Mouse (Mus musculus) neural tube, embryonic 14.5 days (tissue): ENCODE measurements around the gene Stard8. TPM values are rescaled to one million over a fixed set of nuclear protein-coding genes. Genes with fewer than 3 reads are reported as not detected.
A peak's percentile ranks its signal among the peaks of the same experiment; 100 is the strongest.
"Not testable (repeated sequence)": the region's sequence is repeated elsewhere in the genome, so short reads cannot be mapped to it uniquely, and the experiment has no call there.

ENCODE experiments used
- ATAC-seq: fragments of 200-750 bp; cut with Nextera tagmentation; 2 replicates; pipeline ENCODE4 v1.8.0; 2017; ENCODE audit warnings: low read depth, mild to moderate bottlenecking, moderate TSS enrichment, moderate library complexity
- H3K27ac ChIP-seq: fragments of 300-500 bp; sonication (generic); 2 replicates; pipeline ENCODE4 v1.5.1; 2014; ENCODE audit warnings: low read depth, mild to moderate bottlenecking, control low read depth, low read length, moderate library complexity, mixed read lengths
- H3K27me3 ChIP-seq: fragments of 300-500 bp; sonication (generic); 2 replicates; pipeline ENCODE4 v1.6.1; 2014; ENCODE audit warnings: low read length; ENCODE audit not compliant: control insufficient read depth, insufficient read depth
- H3K36me3 ChIP-seq: fragments of 300-500 bp; sonication (generic); 2 replicates; pipeline ENCODE4 v1.6.1; 2014; ENCODE audit warnings: low read length, mixed read lengths; ENCODE audit not compliant: control insufficient read depth, insufficient read depth
- H3K4me1 ChIP-seq: fragments of 300-500 bp; sonication (generic); 2 replicates; pipeline ENCODE4 v1.6.1; 2014; ENCODE audit warnings: low read length; ENCODE audit not compliant: control insufficient read depth, insufficient read depth
- H3K4me2 ChIP-seq: fragments of 300-500 bp; sonication (generic); 2 replicates; pipeline ENCODE4 v1.6.1; 2014; ENCODE audit warnings: mild to moderate bottlenecking, low read depth, low read length, control low read depth
- H3K4me3 ChIP-seq: fragments of 300-500 bp; sonication (generic); 2 replicates; pipeline ENCODE4 v1.5.1; 2014; ENCODE audit warnings: low read depth, low read length, control low read depth, mixed read lengths
- H3K9ac ChIP-seq: fragments of 300-500 bp; sonication (generic); replicated peaks from 2 replicates; pipeline ENCODE4 v1.6.1; 2014; ENCODE audit warnings: low read depth, mild to moderate bottlenecking, control low read depth, low read length, mixed read lengths
- H3K9me3 ChIP-seq: fragments of 300-500 bp; sonication (generic); 2 replicates; pipeline ENCODE4 v1.6.1; 2016; ENCODE audit warnings: low read length; ENCODE audit not compliant: control insufficient read depth
- WGBS: fragments of 180-500 bp; shearing (Covaris S2); extraction: QIAGEN DNeasy Blood & Tissue Kit; methylation state at CpG from one replicate; pipeline ENCODE4 v1.1.7; 2014; 5-methylcytosine and 5-hydroxymethylcytosine counted together
- polyA plus RNA-seq: library from polyadenylated mRNA; unstranded; fragments of >200 nt; fragmentation: Nextera tagmentation; extraction: Ambion mirVana; gene quantifications from 2 replicates; pipeline ENCODE4 v1.2.1, GENCODE M21; 2014

Gene Stard8
- 1.4 and 5.1 TPM in 2 replicates for polyA plus RNA-seq

- ATAC-seq: no peak
- H3K27ac ChIP-seq: no peak within 1 kb of the TSS
- 72% methylated on average over 7 of the region's 9 CpGs for WGBS
- H3K9me3 ChIP-seq: no peaks in the 10 kb centered on the region
- H3K4me1 ChIP-seq: no peaks in the 10 kb centered on the region
- H3K36me3 ChIP-seq: no peaks in the 10 kb centered on the region
- H3K27me3 ChIP-seq: no peaks in the 10 kb centered on the region
- H3K4me3 ChIP-seq: no peak within 1 kb of the TSS
- H3K4me2 ChIP-seq: no peak within 1 kb of the TSS
- H3K9ac ChIP-seq: no peak within 1 kb of the TSS
These were observed at the start of gene Stard8 for GRCm38 (mm10) chrX:99003046-99003445. Stard8 (plus strand) TSS chrX:99003248.

- no peaks in the 10 kb centered on the region for H3K9me3 ChIP-seq
- H3K4me2 ChIP-seq: no peak overlapping the region
- H3K9ac ChIP-seq: no peak overlapping the region
- peak; percentile 49; the same call in 1 of the 2 replicates for ATAC-seq
- no peaks in the 10 kb centered on the region for H3K27me3 ChIP-seq
- H3K27ac ChIP-seq: no peak overlapping the region
- WGBS: 14% methylated on average over 6 of the region's 6 CpGs
- H3K4me1 ChIP-seq: no peaks in the 10 kb centered on the region
- no peak overlapping the region for H3K4me3 ChIP-seq
- H3K36me3 ChIP-seq: no peaks in the 10 kb centered on the region
These were observed 49.1 kb upstream of the Stard8 start for GRCm38 (mm10) chrX:98953941-98954340.

- H3K4me1 ChIP-seq: no peaks in the 10 kb centered on the region
- H3K9me3 ChIP-seq: no peaks in the 10 kb centered on the region
- no peak overlapping the region for H3K9ac ChIP-seq
- no peak overlapping the region for H3K27ac ChIP-seq
- ATAC-seq: no peak
- H3K4me3 ChIP-seq: no peak overlapping the region
- no peaks in the 10 kb centered on the region for H3K36me3 ChIP-seq
- H3K27me3 ChIP-seq: no peaks in the 10 kb centered on the region
- no peak overlapping the region for H3K4me2 ChIP-seq
- 89% methylated on average over 9 of the region's 9 CpGs for WGBS
These were observed 44.8 kb upstream of the Stard8 start for GRCm38 (mm10) chrX:98958287-98958686.

DNA sequence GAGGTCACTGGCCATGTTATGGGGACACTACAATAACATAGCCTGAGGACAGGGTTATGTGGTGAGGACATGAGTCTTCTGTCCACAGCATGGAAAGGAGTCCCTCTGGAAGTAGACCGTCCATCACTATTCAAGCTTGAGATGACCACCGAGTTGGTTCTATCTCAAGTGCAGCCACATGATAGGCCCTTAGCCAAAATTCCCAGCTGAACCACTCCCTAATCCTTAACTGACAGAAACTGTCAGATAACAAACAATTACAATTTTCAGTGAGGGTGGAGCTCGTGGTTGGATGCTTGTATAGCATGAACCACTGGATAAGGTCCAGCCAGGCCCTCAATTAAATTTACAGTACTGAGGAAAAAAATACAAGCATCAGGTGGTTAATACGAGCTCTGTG, 44.0 kb upstream of the Stard8 start:
- ATAC-seq: no peak
- Histone ChIP-seq H3K4me2 (no peak overlapping the region), H3K4me3 (no peak overlapping the region), H3K27me3 (no peaks in the 10 kb centered on the region), H3K4me1 (no peaks in the 10 kb centered on the region), H3K9ac (no peak overlapping the region), H3K9me3 (no peaks in the 10 kb centered on the region), H3K27ac (no peak overlapping the region), H3K36me3 (no peaks in the 10 kb centered on the region)
- 80% methylated on average over 4 of the region's 4 CpGs for WGBS

GRCm38 (mm10) chrX:98963742-98964141, 39.3 kb upstream of the Stard8 start:
- Histone ChIP-seq H3K9me3 (no peaks in the 10 kb centered on the region), H3K4me2 (no peak overlapping the region), H3K4me3 (no peak overlapping the region), H3K9ac (no peak overlapping the region), H3K4me1 (no peaks in the 10 kb centered on the region), H3K27me3 (no peaks in the 10 kb centered on the region), H3K27ac (no peak overlapping the region), H3K36me3 (no peaks in the 10 kb centered on the region)
- ATAC-seq: no peak

- no peak overlapping the region for H3K27ac ChIP-seq
- H3K4me3 ChIP-seq: no peak overlapping the region
- H3K9me3 ChIP-seq: no peaks in the 10 kb centered on the region
- no peak for ATAC-seq
- H3K4me2 ChIP-seq: no peak overlapping the region
- H3K9ac ChIP-seq: no peak overlapping the region
- H3K27me3 ChIP-seq: no peaks in the 10 kb centered on the region
- H3K36me3 ChIP-seq: no peaks in the 10 kb centered on the region
- H3K4me1 ChIP-seq: no peaks in the 10 kb centered on the region
These were observed 38.5 kb upstream of the Stard8 start for GRCm38 (mm10) chrX:98964513-98964912.

- not testable (repeated sequence) for ATAC-seq, H3K9me3 ChIP-seq
These were observed 16.4 kb upstream of the Stard8 start for GRCm38 (mm10) chrX:98986611-98987010.

DNA sequence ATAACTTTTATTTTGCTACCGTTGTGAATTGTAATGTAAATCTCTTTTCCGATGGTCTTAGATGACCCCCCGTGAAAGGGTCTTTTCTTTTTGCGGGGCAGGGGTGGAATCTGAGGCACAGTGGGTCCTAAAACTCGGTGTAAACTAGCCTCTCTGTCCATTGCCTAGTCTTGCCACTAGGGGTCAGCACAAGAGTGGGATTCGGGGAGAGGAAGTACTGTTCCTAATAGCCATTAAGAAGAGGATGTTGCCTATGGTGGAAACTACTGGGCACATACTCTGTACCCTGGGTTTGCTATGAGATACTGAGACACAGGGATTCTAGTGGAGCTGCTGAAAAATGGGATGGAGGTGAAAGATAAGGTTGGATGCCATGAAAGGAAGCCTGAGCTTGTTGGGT, 13.5 kb upstream of the Stard8 start:
- Histone ChIP-seq H3K9me3 (no peaks in the 10 kb centered on the region), H3K4me2 (no peak overlapping the region), H3K4me1 (no peaks in the 10 kb centered on the region), H3K9ac (no peak overlapping the region), H3K27ac (no peak overlapping the region), H3K4me3 (no peak overlapping the region), H3K27me3 (no peaks in the 10 kb centered on the region), H3K36me3 (no peaks in the 10 kb centered on the region)
- no peak; the same call in 1 of the 2 replicates for ATAC-seq
- 38% methylated on average over 6 of the region's 6 CpGs for WGBS

More at GRCm38 (mm10) chrX:98986611-98987010, 16.4 kb upstream of the Stard8 start:
- not testable (repeated sequence) for H3K4me1 ChIP-seq, H3K4me3 ChIP-seq, H3K36me3 ChIP-seq, H3K4me2 ChIP-seq, H3K27ac ChIP-seq, H3K27me3 ChIP-seq, H3K9ac ChIP-seq
- WGBS: 54% methylated on average over 5 of the region's 5 CpGs

- H3K27ac ChIP-seq: no peak overlapping the region
- H3K4me1 ChIP-seq: no peaks in the 10 kb centered on the region
- no peak for ATAC-seq
- no peaks in the 10 kb centered on the region for H3K36me3 ChIP-seq
- H3K9ac ChIP-seq: no peak overlapping the region
- H3K4me2 ChIP-seq: no peak overlapping the region
- H3K9me3 ChIP-seq: no peaks in the 10 kb centered on the region
- H3K27me3 ChIP-seq: no peaks in the 10 kb centered on the region
- no peak overlapping the region for H3K4me3 ChIP-seq
- 82% methylated on average over 4 of the region's 6 CpGs for WGBS
These were observed 983 bp upstream of the Stard8 start for GRCm38 (mm10) chrX:99002065-99002464.

DNA sequence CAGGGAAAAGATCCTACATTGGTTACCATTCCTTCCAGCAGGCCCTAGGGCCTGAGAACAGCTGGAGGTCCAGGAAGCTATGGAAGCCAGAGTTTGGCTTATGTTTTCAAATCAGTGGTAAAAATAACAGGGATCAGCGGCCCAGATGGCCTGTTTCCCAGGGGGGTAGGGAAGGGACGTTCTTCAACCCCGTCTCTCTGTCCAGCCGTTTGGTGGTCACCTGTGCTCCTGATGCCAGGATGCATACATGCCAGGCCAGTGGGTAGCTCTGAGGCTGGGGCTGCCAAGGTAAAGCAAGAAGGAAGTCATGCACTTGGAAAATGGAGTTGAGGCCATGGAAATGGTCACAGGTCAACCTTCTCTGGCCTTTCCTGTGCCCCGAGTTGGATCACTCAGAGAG, 7.5 kb downstream of the Stard8 start:
- 87% methylated on average over 5 of the region's 5 CpGs for WGBS

More for the DNA sequence above, 7.5 kb downstream of the Stard8 start:
- H3K9ac ChIP-seq: no peak overlapping the region
- H3K27ac ChIP-seq: no peak overlapping the region
- no peak overlapping the region for H3K4me3 ChIP-seq
- no peak overlapping the region for H3K4me2 ChIP-seq
- ATAC-seq: no peak
- no peaks in the 10 kb centered on the region for H3K36me3 ChIP-seq
- H3K4me1 ChIP-seq: no peaks in the 10 kb centered on the region
- H3K27me3 ChIP-seq: no peaks in the 10 kb centered on the region
- no peaks in the 10 kb centered on the region for H3K9me3 ChIP-seq
